Mouse (Mus musculus): ENCODE data around the gene Nudc. TPM values are rescaled to one million over a fixed set of nuclear protein-coding genes. Genes with fewer than 3 reads are reported as not detected.

Gene Nudc
- total and polyA plus RNA-seq, 2 experiments from 2014 or later, result 109 to 262 TPM

DNA sequence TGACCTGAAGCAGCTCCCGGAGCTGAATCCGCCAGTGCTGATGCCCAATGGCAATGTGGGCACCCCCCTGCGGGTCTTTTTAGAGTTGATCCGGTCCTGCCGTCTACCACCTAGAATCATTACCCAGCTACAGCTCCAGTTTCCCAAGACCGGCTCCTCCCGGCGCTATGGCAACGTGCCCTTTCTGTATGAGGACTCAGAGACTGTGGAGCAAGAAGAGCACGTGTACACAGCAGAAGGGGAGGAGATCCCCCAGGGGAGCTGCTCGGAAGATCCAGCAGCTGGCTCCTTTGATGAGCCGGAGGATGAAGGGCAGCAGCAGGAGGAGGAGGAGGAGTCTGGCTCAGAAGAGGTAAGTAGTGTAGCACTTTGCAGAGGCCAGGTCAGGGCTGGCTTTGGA is 32.2 kb upstream of the Nudc start:
- Histone ChIP-seq H3K4me1 (ENCODE audit: insufficient read depth, low read length) (no peaks in the 10 kb centered on the region), H3K27ac (ENCODE audit: low read depth, low read length) (no peak overlapping the region), H3K27me3 (ENCODE audit: insufficient read depth, low read length) (no peaks in the 10 kb centered on the region), H3K9me3 (ENCODE audit: low read length) (no peaks in the 10 kb centered on the region), H3K4me2 (ENCODE audit: low read depth, low read length, poor library complexity, severe bottlenecking) (no peak overlapping the region), H3K4me3 (ENCODE audit: low read depth, low read length) (no peak overlapping the region), H3K9ac (replicated peaks; ENCODE audit: low read length, poor library complexity, severe bottlenecking) (no peak overlapping the region), H3K36me3 (ENCODE audit: insufficient read depth, low read length) (peaks cover 38% of the 10 kb centered on the region)
- no peak for TF ChIP-seq CTCF (IDR thresholded peaks at IDR 0.05)
- DNase-seq (ENCODE audit: low spot score), result no peak
- no peak for ATAC-seq (ENCODE audit: low FRiP score)
- 65% methylated on average over 12 of the region's 12 CpGs for WGBS

DNA sequence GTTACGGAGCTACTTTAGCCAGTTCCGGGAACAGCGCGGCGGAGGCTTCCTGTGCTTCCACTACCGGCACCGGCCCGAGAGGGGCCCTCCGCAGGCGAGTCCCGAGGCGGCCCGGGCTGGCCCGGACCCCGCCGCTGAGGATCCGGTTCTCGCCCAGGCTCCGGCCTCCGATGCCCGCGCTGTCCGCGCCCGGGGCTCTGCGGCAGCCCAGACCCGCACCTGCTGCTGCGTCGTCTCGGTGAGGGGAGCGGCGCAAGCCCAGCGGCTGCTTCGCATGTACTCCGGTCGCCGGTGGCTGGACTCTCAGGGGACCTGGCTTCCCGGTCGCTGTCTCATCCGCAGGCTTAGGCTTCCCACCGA is 29.0 kb upstream of the Nudc start:
- Histone ChIP-seq H3K4me2 (ENCODE audit: low read depth, low read length, poor library complexity, severe bottlenecking) (peak overlapping the region; percentile 93), H3K36me3 (ENCODE audit: insufficient read depth, low read length) (peaks cover 18% of the 10 kb centered on the region), H3K4me3 (ENCODE audit: low read depth, low read length) (peak overlapping the region; percentile 96), H3K9ac (replicated peaks; ENCODE audit: low read length, poor library complexity, severe bottlenecking) (peak overlapping the region; percentile 77), H3K9me3 (ENCODE audit: low read length) (no peaks in the 10 kb centered on the region), H3K27me3 (ENCODE audit: insufficient read depth, low read length) (no peaks in the 10 kb centered on the region), H3K27ac (ENCODE audit: low read depth, low read length) (peak overlapping the region; percentile 44), H3K4me1 (ENCODE audit: insufficient read depth, low read length) (no peaks in the 10 kb centered on the region)
- DNase-seq (ENCODE audit: low spot score) (no peak), ATAC-seq (ENCODE audit: low FRiP score) (peak; percentile 3; the same call in 1 of the 2 replicates)
- 2% methylated on average over 36 of the region's 41 CpGs for WGBS
- TF ChIP-seq CTCF (IDR thresholded peaks at IDR 0.05), result no peak

- H3K27me3 ChIP-seq (ENCODE audit: insufficient read depth, low read length), result no peaks in the 10 kb centered on the region
Observed at GRCm38 (mm10) chr4:133574070-133574842, 28.5 kb upstream of the Nudc start, which contains the start of gene Gpatch3. TSS of gene Gpatch3 (plus strand) at chr4:133574745.

GRCm38 (mm10) chr4:133570066-133570466 is 24.3 kb upstream of the Nudc start:
- Histone ChIP-seq H3K9me3 (ENCODE audit: low read length) (no peaks in the 10 kb centered on the region), H3K4me1 (ENCODE audit: insufficient read depth, low read length) (no peaks in the 10 kb centered on the region), H3K27me3 (ENCODE audit: insufficient read depth, low read length) (no peaks in the 10 kb centered on the region), H3K4me2 (ENCODE audit: low read depth, low read length, poor library complexity, severe bottlenecking) (no peak overlapping the region), H3K27ac (ENCODE audit: low read depth, low read length) (no peak overlapping the region), H3K4me3 (ENCODE audit: low read depth, low read length) (no peak overlapping the region), H3K9ac (replicated peaks; ENCODE audit: low read length, poor library complexity, severe bottlenecking) (no peak overlapping the region), H3K36me3 (ENCODE audit: insufficient read depth, low read length) (no peaks in the 10 kb centered on the region)
- DNase-seq (ENCODE audit: low spot score) (no peak), ATAC-seq (ENCODE audit: low FRiP score) (no peak)
- TF ChIP-seq CTCF (IDR thresholded peaks at IDR 0.05), result no peak
- 62% methylated on average over 10 of the region's 10 CpGs for WGBS

More at GRCm38 (mm10) chr4:133574070-133574842, 28.5 kb upstream of the Nudc start, which contains the start of gene Gpatch3:
- H3K36me3 ChIP-seq (ENCODE audit: insufficient read depth, low read length), result peaks cover 12% of the 10 kb centered on the region
- H3K27ac ChIP-seq (ENCODE audit: low read depth, low read length), result peak within 1 kb of the TSS; percentile 79
- H3K9ac ChIP-seq (replicated peaks; ENCODE audit: low read length, poor library complexity, severe bottlenecking), result peak within 1 kb of the TSS; percentile 77
- TF ChIP-seq CTCF (IDR thresholded peaks at IDR 0.05), result peak; percentile 45
- H3K9me3 ChIP-seq (ENCODE audit: low read length), result no peaks in the 10 kb centered on the region
- H3K4me1 ChIP-seq (ENCODE audit: insufficient read depth, low read length), result no peaks in the 10 kb centered on the region
- DNase-seq (ENCODE audit: low spot score), result peak; percentile 97
- peak; percentile 89 for ATAC-seq (ENCODE audit: low FRiP score)
- H3K4me2 ChIP-seq (ENCODE audit: low read depth, low read length, poor library complexity, severe bottlenecking), result peak within 1 kb of the TSS; percentile 93
- H3K4me3 ChIP-seq (ENCODE audit: low read depth, low read length), result peak within 1 kb of the TSS; percentile 96
- WGBS, result 5% methylated on average over 44 of the region's 44 CpGs

- 82% methylated on average over 10 of the region's 10 CpGs for WGBS
- H3K4me2 ChIP-seq (ENCODE audit: low read depth, low read length, poor library complexity, severe bottlenecking), result no peak overlapping the region
Observed at GRCm38 (mm10) chr4:133569291-133570065, 23.7 kb upstream of the Nudc start.

DNA sequence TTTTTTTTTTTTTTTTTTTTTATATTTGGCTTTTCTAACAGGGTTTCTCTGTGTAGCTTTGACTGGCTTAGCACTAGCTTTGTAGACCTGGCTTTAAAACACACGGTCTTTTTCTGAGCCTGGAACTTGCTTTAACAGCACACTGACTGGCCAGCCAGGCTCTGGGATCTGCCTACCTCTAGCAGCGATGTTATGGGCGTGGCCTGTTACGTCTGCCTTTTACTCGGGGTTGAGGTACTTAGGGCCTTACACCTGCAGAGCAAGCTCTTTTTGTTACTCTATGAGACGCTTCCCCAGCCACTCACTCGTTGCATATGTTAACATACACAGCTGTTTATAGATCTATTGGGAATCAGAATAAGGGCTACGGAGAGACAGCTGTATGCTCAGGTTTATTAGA is 21.5 kb upstream of the Nudc start:
- Histone ChIP-seq H3K27me3 (ENCODE audit: insufficient read depth, low read length) (no peaks in the 10 kb centered on the region), H3K36me3 (ENCODE audit: insufficient read depth, low read length) (no peaks in the 10 kb centered on the region), H3K9ac (replicated peaks; ENCODE audit: low read length, poor library complexity, severe bottlenecking) (no peak overlapping the region), H3K27ac (ENCODE audit: low read depth, low read length) (no peak overlapping the region), H3K9me3 (ENCODE audit: low read length) (no peaks in the 10 kb centered on the region), H3K4me3 (ENCODE audit: low read depth, low read length) (no peak overlapping the region), H3K4me2 (ENCODE audit: low read depth, low read length, poor library complexity, severe bottlenecking) (no peak overlapping the region), H3K4me1 (ENCODE audit: insufficient read depth, low read length) (no peaks in the 10 kb centered on the region)
- TF ChIP-seq CTCF (IDR thresholded peaks at IDR 0.05), result no peak
- DNase-seq (ENCODE audit: low spot score) (no peak), ATAC-seq (ENCODE audit: low FRiP score) (no peak)
- 30% methylated on average over 8 of the region's 8 CpGs for WGBS

More at GRCm38 (mm10) chr4:133569291-133570065, 23.7 kb upstream of the Nudc start:
- no peak overlapping the region for H3K9ac ChIP-seq (replicated peaks; ENCODE audit: low read length, poor library complexity, severe bottlenecking)
- no peaks in the 10 kb centered on the region for H3K4me1 ChIP-seq (ENCODE audit: insufficient read depth, low read length)
- DNase-seq (ENCODE audit: low spot score) (no peak), ATAC-seq (ENCODE audit: low FRiP score) (no peak)
- no peak overlapping the region for H3K4me3 ChIP-seq (ENCODE audit: low read depth, low read length)
- H3K27me3 ChIP-seq (ENCODE audit: insufficient read depth, low read length), result no peaks in the 10 kb centered on the region
- H3K36me3 ChIP-seq (ENCODE audit: insufficient read depth, low read length), result no peaks in the 10 kb centered on the region
- H3K27ac ChIP-seq (ENCODE audit: low read depth, low read length), result no peak overlapping the region
- no peaks in the 10 kb centered on the region for H3K9me3 ChIP-seq (ENCODE audit: low read length)
- no peak for TF ChIP-seq CTCF (IDR thresholded peaks at IDR 0.05)
